Mouse (Mus musculus): ENCODE measurements around the gene BC055324. TPM values are rescaled to one million over a fixed set of nuclear protein-coding genes. Genes with fewer than 3 reads are reported as not detected.

BC055324 gene
- total RNA-seq, 2 experiments from 2014 or later: 0.62 to 0.81 TPM

- DNase-seq (ENCODE audit: low spot score): no peak
- intact Hi-C loops (cut with DNase I): no loop called here
Measured at GRCm38 (mm10) chr1:163964008-163964689, 30.4 kb downstream of the BC055324 start.

- no peak for DNase-seq (ENCODE audit: low spot score)
- intact Hi-C loops (cut with DNase I): no loop called here
Measured at GRCm38 (mm10) chr1:163958036-163958435, 36.6 kb downstream of the BC055324 start.

GRCm38 (mm10) chr1:163953396-163953795, 41.2 kb downstream of the BC055324 start:
- no peak for DNase-seq (ENCODE audit: low spot score)
- intact Hi-C loops (cut with DNase I): no loop called here

- intact Hi-C loops (cut with DNase I): no loop called here
- DNase-seq (ENCODE audit: low spot score): no peak
Measured at GRCm38 (mm10) chr1:163942056-163942455, 52.5 kb downstream of the BC055324 start.

GRCm38 (mm10) chr1:163934591-163934990, 60.0 kb downstream of the BC055324 start:
- intact Hi-C loops (cut with DNase I): loop anchor here (5.0 kb wide), 1 partner anchor 58 kb away; the partner anchor contains the start of genes BC055324 and Mettl18
- DNase-seq (ENCODE audit: low spot score): no peak

GRCm38 (mm10) chr1:163931801-163932200, 62.8 kb downstream of the BC055324 start:
- DNase-seq (ENCODE audit: low spot score): no peak
- intact Hi-C loops (cut with DNase I): loop anchor here (5.0 kb wide), 1 partner anchor 60 kb away; the partner anchor contains the start of genes BC055324 and Mettl18

GRCm38 (mm10) chr1:163930458-163930794, 64.2 kb downstream of the BC055324 start:
- DNase-seq (ENCODE audit: low spot score): no peak
- intact Hi-C loops (cut with DNase I): loop anchor here (5.0 kb wide), 1 partner anchor 62 kb away; the partner anchor contains the start of genes BC055324 and Mettl18

GRCm38 (mm10) chr1:163929636-163930457, 64.7 kb downstream of the BC055324 start:
- peak; percentile 74 for DNase-seq (ENCODE audit: low spot score)
- intact Hi-C loops (cut with DNase I): loop anchor here (5.0 to 10.0 kb wide), 3 partner anchors 62 to 1385 kb away; partner anchors contain the start of genes BC055324, Kifap3, Mettl13 and Mettl18

- intact Hi-C loops (cut with DNase I): loop anchor here (10.0 kb wide), 2 partner anchors 154 to 1384 kb away; partner anchors contain the start of genes Kifap3 and Mettl13
- no peak for DNase-seq (ENCODE audit: low spot score)
Measured at GRCm38 (mm10) chr1:163928846-163929245, 65.8 kb downstream of the BC055324 start, which contains the start of gene Scyl3. Gene Scyl3 (plus strand): TSS chr1:163929100.

- intact Hi-C loops (cut with DNase I): loop anchor here (10.0 kb wide), 2 partner anchors 149 to 1379 kb away; partner anchors contain the start of genes Kifap3 and Mettl13
- no peak for DNase-seq (ENCODE audit: low spot score)
Measured at GRCm38 (mm10) chr1:163924093-163924492, 70.5 kb downstream of the BC055324 start.

- DNase-seq (ENCODE audit: low spot score): no peak
- intact Hi-C loops (cut with DNase I): no loop called here
Measured at GRCm38 (mm10) chr1:163917349-163918160, 77.0 kb downstream of the BC055324 start.

- intact Hi-C loops (cut with DNase I): no loop called here
- no peak for DNase-seq (ENCODE audit: low spot score)
Measured at GRCm38 (mm10) chr1:163911981-163912380, 82.6 kb downstream of the BC055324 start.

GRCm38 (mm10) chr1:163910785-163911184, 83.8 kb downstream of the BC055324 start:
- no peak for DNase-seq (ENCODE audit: low spot score)
- intact Hi-C loops (cut with DNase I): no loop called here

GRCm38 (mm10) chr1:163910343-163910742, 84.3 kb downstream of the BC055324 start:
- intact Hi-C loops (cut with DNase I): no loop called here
- DNase-seq (ENCODE audit: low spot score): no peak

GRCm38 (mm10) chr1:163908389-163908788, 86.2 kb downstream of the BC055324 start:
- no peak for DNase-seq (ENCODE audit: low spot score)
- intact Hi-C loops (cut with DNase I): loop anchor here (2.0 kb wide), 1 partner anchor 758 kb away; no protein-coding TSS in a partner anchor

GRCm38 (mm10) chr1:163907007-163907811, 87.4 kb downstream of the BC055324 start:
- intact Hi-C loops (cut with DNase I): no loop called here

GRCm38 (mm10) chr1:163903411-163903810, 91.2 kb downstream of the BC055324 start:
- intact Hi-C loops (cut with DNase I): no loop called here
- no peak for DNase-seq (ENCODE audit: low spot score)

More at GRCm38 (mm10) chr1:163907007-163907811, 87.4 kb downstream of the BC055324 start:
- no peak for DNase-seq (ENCODE audit: low spot score)

GRCm38 (mm10) chr1:163900168-163900567, 94.4 kb downstream of the BC055324 start:
- DNase-seq (ENCODE audit: low spot score): no peak
- intact Hi-C loops (cut with DNase I): no loop called here

- DNase-seq (ENCODE audit: low spot score): no peak
- intact Hi-C loops (cut with DNase I): no loop called here
Measured at GRCm38 (mm10) chr1:163899575-163899974, 95.0 kb downstream of the BC055324 start.

Data from heart, postnatal 25 days (tissue).